Mouse (Mus musculus) testis, postnatal 14 days (tissue): Measurements from ENCODE around the gene Olfr476.
"Not testable (repeated sequence)": the region's sequence is repeated elsewhere in the genome, so short reads cannot be mapped to it uniquely, and the experiment has no call there.

Experiments
- DNase-seq: peaks from one replicate; pipeline ENCODE4 v3.0.0; 2021; ENCODE audit warnings: low spot score

Olfr476 gene

DNA sequence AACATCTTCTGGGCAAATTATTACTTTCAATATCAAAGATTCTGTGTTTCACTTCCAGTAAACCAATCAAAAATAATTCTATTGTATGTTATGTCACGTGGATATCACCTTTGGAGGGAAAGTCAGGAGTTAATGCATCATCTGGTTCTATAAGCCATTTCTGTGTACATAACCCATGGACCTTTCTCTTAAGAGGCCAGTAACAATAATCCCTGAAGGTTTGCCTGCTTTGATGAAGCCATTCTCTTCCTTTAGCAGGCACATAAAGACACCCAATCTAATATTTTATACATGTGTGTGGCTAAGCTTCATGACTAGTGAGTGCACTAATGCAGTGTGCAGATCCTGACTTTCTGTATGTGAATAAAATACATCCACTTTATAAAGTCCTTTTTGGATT, at the start of gene Olfr476:
Olfr476 (plus strand) TSS at position 301 of the 400 bp plus-strand sequence.
- no peak for DNase-seq

- DNase-seq, result no peak
These were observed 34.5 kb upstream of the Olfr476 start, which contains the start of gene Olfr473 for GRCm38 (mm10) chr7:107930146-107930545. TSS of gene Olfr473 (plus strand) at chr7:107930446.

GRCm38 (mm10) chr7:107952539-107952938, 12.1 kb upstream of the Olfr476 start:
- not testable (repeated sequence) for DNase-seq

DNA sequence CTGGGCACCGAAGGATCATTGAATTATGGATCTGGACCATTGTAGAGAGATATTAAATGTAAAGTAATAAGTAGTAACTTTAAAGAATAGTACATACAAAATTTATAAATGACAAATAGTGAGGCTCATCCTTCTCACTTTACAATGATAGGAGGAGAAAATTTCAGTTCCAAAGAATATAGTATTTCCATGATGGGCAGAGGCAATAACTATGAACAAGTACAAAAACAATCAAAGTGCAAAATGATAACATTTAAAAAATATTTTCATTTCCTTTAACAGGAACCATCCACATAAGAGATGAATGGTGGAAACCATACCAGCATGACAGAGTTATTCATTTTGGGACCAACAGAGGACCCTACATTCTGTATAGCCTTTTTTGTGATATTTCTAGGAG, 10.3 kb upstream of the Olfr476 start, which contains the start of gene Olfr474:
Olfr474 (plus strand) TSS at position 301 of the 400 bp plus-strand sequence.
- no peak for DNase-seq

- DNase-seq, result no peak
These were observed 21.8 kb downstream of the Olfr476 start, which contains the start of gene Olfr477 for GRCm38 (mm10) chr7:107986393-107986792. TSS of gene Olfr477 (plus strand) at chr7:107986693.

- DNase-seq, result not testable (repeated sequence)
These were observed 49.7 kb downstream of the Olfr476 start for GRCm38 (mm10) chr7:108014256-108014655.
